Mouse (Mus musculus) 3134 (cell line): ENCODE results near the gene Tmigd1.

Source experiments
- DNase-seq: peaks from one replicate; pipeline ENCODE4 v3.0.0-alpha.2; 2011; ENCODE audit warnings: low spot score; ENCODE audit not compliant: insufficient read length; ENCODE audit errors: extremely low read depth

Gene Tmigd1

DNA sequence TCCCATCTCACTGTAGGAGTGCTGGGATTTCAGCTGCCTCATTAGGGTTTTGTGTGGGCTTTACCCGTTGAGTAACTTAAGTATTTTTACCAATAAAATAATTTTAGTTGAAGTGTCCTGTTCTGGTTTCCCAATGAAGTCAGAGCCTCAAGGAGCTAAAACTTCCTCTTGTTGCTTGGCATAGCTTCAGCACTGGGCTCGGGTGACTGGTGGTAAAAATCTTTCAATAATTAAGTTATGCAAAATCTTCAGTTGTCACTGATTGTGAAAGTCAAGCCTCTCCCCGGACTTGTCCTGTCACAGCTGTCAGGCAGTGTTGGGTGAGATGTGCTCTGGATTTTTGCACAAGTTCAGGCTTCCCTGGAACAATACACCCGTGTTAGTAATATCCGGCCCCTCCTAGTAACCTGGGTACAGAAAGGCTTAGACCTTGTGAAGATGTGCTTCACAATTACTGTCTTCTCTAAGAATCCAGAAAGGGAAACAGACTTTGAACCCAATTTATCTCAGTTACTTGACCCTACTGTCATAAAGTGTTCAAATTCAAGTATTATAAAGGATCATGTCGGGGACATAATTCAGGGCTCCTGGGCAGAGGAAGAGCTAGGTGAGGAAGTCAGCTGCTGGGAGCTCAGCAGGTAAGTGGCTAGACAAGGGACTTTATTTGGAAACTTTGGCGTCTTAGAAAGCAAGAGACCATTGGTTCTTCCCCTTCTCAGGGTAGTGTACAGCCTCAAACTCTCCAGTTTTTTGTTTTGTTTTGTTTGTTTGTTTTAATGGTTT, at the start of gene Tmigd1:
Tmigd1 (plus strand) TSS at position 581 of the 783 bp plus-strand sequence.
- no peak for DNase-seq

- DNase-seq, result no peak
Measured at GRCm38 (mm10) chr11:76854475-76855341, 47.3 kb upstream of the Tmigd1 start.

DNA sequence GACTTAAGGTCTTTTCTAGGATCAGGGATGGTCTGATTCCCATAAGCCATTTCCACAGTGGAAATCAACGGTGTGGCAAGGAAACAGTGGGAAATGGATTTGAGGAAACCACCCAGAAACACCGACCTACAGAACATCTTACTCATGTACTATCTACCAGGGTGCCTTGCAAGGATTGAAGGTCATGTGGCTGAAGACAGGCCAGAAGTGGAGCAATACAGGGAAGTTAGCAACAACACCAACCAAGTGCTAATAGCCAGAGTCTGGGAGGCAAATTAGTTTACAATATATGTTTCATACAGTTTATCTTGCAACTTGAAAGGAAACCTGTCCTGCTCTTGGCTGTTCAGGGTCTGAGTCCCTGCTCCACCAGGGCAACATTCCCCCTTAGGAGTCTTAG, 45.4 kb upstream of the Tmigd1 start:
- no peak for DNase-seq

GRCm38 (mm10) chr11:76857111-76857510, 44.8 kb upstream of the Tmigd1 start:
- DNase-seq, result peak; percentile 24

- DNase-seq, result no peak
Measured at GRCm38 (mm10) chr11:76858781-76859180, 43.2 kb upstream of the Tmigd1 start.

DNA sequence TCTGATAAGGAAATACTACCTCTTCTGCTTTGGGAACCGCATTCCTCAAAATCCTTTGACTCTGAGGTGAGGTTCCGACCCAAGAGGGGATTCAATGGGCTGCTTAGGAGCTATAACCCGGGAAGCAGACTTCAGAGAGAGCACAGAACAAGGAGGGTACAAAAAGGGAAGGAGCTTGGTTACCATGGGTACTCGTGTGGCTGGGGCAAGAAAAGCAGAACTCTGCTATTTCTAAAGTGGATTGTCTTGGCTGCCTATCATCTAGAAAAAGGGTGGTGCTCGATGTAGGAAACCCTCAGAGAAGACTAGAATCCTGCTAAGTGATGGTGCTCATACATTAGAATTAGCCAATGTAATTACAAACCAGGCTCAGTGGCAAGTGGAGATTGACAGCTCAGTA, 42.7 kb upstream of the Tmigd1 start:
- DNase-seq, result no peak

GRCm38 (mm10) chr11:76861185-76861584, 40.8 kb upstream of the Tmigd1 start:
- DNase-seq, result no peak

GRCm38 (mm10) chr11:76872556-76873234, 29.3 kb upstream of the Tmigd1 start:
- no peak for DNase-seq

DNA sequence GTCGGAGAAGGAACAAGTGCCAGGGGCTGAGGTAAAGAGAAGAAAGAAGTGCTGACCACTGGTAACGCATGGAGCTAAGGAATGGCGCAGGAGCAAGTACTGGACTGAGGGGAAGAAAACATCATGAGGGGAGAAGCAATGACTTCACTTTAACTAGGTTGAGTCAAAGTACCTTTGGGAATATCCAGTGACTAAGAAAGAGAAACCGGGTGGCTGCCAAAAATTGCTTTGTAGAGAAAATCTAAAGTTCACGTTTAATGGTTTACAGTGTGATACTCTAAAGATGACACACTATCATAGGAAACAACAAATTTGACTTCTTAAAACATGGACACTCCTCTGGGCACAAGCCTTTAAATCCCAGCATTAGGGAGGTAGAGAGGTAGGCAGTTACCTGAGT, 28.1 kb upstream of the Tmigd1 start:
- no peak for DNase-seq

GRCm38 (mm10) chr11:76874766-76875165, 27.2 kb upstream of the Tmigd1 start:
- DNase-seq, result no peak

GRCm38 (mm10) chr11:76879816-76880215, 22.1 kb upstream of the Tmigd1 start:
- DNase-seq, result no peak

GRCm38 (mm10) chr11:76884451-76884850, 17.5 kb upstream of the Tmigd1 start:
- no peak for DNase-seq

- no peak for DNase-seq
Measured at GRCm38 (mm10) chr11:76889339-76890164, 12.4 kb upstream of the Tmigd1 start.

DNA sequence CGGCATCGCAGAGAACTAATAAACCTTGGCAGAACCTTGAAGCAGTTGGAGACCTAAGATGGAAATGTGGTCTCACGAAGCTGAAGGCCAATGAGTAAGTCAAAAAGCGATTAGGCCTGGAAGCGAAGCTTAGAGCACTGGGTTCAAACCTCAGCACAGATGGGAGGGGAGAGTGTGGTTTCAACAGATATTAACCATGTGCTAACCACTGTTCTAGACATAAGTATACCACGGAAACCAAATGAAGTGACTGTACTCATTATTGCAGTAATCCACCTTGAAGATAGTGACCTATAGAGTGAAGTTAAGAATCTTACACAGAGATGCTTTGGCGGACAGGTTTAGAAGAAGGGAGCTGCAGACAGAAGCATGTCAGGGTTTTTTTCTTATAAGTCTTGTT, 10.8 kb upstream of the Tmigd1 start:
- DNase-seq, result no peak

DNA sequence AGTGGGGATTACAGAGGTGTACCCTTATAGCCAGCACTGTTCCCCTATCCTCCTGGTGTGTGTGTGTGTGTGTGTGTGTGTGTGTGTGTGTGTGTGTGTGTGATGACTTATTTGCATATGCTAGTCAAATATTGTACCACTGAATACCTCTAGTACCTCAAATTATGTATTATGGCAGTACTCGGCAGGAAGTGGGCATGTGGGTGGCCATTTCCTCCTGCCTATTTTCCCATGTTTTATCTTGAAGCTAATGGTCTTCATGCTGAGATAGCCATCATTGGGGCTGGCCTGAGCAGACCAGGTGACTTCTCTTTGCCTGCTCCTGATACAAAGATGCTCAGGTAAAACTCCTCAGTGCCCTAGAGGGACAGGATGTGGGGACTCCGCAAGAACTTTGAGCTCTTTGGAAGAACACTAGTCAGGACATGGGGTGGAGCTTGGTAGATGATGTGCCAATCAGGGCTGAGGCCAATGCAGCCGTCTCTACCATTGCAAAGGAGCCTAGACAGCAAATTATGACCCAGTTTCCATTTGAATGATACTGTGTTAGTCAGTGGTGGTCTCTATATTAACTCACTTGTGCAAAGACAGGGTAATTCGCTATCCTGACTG, 10.1 kb upstream of the Tmigd1 start:
- DNase-seq, result no peak

DNA sequence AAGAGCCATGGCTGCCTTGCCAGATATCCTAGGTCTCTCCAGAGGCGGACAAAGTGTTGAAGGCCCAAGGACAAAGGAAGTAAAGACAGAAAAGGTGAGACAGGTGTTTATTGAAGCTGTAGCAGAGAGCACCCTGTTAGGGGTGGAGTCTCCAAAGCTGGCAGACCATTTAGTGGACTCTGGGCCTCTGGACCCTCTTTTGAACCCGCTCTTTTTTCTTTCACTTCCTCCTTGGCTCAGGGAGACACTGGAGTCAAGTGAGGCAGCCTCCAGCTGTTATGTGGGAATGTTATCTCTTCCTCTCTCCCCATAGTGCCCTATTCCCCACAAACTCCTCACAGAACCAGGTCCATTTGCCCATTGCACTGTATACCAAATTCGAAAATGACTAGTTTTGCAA, 9.0 kb upstream of the Tmigd1 start:
- DNase-seq, result no peak

GRCm38 (mm10) chr11:76893570-76893969, 8.4 kb upstream of the Tmigd1 start:
- no peak for DNase-seq

DNA sequence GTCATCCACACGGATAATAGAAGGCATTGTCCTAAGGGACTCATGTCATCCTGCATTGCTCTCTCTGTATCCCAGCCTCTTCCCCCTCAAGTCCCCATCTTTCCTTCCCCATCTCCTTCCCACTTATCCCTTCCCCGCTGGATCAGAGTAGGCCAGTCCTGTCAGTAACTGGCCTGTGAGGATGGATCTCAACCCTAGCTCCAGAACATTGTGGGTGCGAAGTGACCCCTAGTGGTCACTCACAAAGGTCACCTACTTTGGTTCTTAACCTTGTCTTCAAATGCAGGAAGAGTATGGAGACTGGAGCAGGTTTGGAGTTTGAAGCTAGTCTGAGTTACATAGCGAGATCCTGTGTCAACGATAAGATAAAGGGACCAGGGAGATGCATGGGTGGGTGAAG, 7.7 kb upstream of the Tmigd1 start:
- peak; percentile 22 for DNase-seq

- no peak for DNase-seq
Measured at GRCm38 (mm10) chr11:76896360-76896759, 5.6 kb upstream of the Tmigd1 start.

- no peak for DNase-seq
Measured at GRCm38 (mm10) chr11:76897126-76897525, 4.8 kb upstream of the Tmigd1 start.
